Mouse (Mus musculus): ENCODE data around the gene Gm35549. TPM values are rescaled to one million over a fixed set of nuclear protein-coding genes. Genes with fewer than 3 reads are reported as not detected.
"Not testable (repeated sequence)": the region's sequence is repeated elsewhere in the genome, so short reads cannot be mapped to it uniquely, and the experiment has no call there.

Gene Gm35549
- polyA plus RNA-seq, 2 experiments = 0.45 TPM; not detected in 1

DNA sequence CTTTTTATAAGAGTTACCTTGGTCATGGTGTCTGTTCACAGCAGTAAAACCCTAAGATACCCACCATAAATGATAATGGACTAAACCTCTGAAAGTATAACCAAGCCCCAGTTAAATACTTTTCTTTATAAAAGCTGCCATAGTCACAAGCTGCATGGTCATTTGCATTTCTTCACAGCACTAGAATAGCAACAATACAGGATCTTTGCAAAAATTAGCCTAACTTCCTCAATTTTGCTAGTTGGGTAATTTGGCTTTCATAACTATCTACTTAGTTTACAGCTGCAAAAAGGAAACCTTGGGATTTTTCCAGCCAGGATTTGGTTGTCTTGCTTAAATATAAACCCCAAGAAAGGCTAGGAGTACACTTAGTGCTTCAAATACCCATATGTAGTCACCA is 16.9 kb upstream of the Gm35549 start:
- H3K9ac ChIP-seq (ENCODE audit: low read depth, low read length, severe bottlenecking) = no peak overlapping the region
- peaks cover 20% of the 10 kb centered on the region for H3K9me3 ChIP-seq (ENCODE audit: control insufficient read depth, low read length)
- H3K4me3 ChIP-seq (replicated peaks; ENCODE audit: low read length) = no peak overlapping the region
- H3K4me1 ChIP-seq (ENCODE audit: control insufficient read depth, insufficient read depth, low read length) = peaks cover 8% of the 10 kb centered on the region
- peaks cover 65% of the 10 kb centered on the region for H3K36me3 ChIP-seq (ENCODE audit: control insufficient read depth, insufficient read depth, low read length)
- no peak overlapping the region for H3K27ac ChIP-seq (replicated peaks; ENCODE audit: low read depth, low read length)
- DNase-seq (ENCODE audit: low spot score) (no peak), ATAC-seq (ENCODE audit: low FRiP score, low read depth) (no peak)
- H3K4me2 ChIP-seq (replicated peaks; ENCODE audit: low read depth, low read length, severe bottlenecking) = no peak overlapping the region
- no peaks in the 10 kb centered on the region for H3K27me3 ChIP-seq (ENCODE audit: control insufficient read depth, insufficient read depth, low read length)
- TF ChIP-seq POLR2A (IDR thresholded peaks at IDR 0.05; ENCODE audit: borderline replicate concordance, extremely low read depth, insufficient read depth, insufficient read length) = no peak

DNA sequence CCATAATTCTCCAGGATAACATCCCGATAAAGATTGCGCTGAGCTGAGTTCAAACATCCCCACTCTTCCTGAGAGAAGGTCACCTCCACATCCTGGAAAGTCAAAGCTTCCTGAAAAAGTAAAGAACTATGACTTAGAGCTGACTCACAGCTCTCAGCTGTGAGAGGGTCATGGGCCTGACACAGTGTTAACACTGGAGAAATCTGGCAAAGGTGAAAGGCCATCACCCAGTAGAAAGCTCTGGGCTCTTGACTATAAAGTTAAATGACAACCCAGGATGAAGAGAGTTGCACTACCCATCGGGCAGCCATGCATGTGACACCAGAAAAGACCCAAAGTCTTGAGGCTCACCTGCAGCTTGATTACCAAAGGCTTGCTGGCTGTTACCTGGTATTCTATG is 12.9 kb upstream of the Gm35549 start:
- no peak for TF ChIP-seq POLR2A (IDR thresholded peaks at IDR 0.05; ENCODE audit: borderline replicate concordance, extremely low read depth, insufficient read depth, insufficient read length)
- Histone ChIP-seq H3K9me3 (ENCODE audit: control insufficient read depth, low read length) (peaks cover 20% of the 10 kb centered on the region), H3K27ac (replicated peaks; ENCODE audit: low read depth, low read length) (no peak overlapping the region), H3K27me3 (ENCODE audit: control insufficient read depth, insufficient read depth, low read length) (no peaks in the 10 kb centered on the region), H3K9ac (ENCODE audit: low read depth, low read length, severe bottlenecking) (no peak overlapping the region), H3K4me3 (replicated peaks; ENCODE audit: low read length) (no peak overlapping the region), H3K4me1 (ENCODE audit: control insufficient read depth, insufficient read depth, low read length) (no peaks in the 10 kb centered on the region), H3K4me2 (replicated peaks; ENCODE audit: low read depth, low read length, severe bottlenecking) (no peak overlapping the region), H3K36me3 (ENCODE audit: control insufficient read depth, insufficient read depth, low read length) (peaks cover 94% of the 10 kb centered on the region)
- DNase-seq (ENCODE audit: low spot score) (no peak), ATAC-seq (ENCODE audit: low FRiP score, low read depth) (no peak)
- 100% methylated on average over 3 of the region's 3 CpGs for WGBS

DNA sequence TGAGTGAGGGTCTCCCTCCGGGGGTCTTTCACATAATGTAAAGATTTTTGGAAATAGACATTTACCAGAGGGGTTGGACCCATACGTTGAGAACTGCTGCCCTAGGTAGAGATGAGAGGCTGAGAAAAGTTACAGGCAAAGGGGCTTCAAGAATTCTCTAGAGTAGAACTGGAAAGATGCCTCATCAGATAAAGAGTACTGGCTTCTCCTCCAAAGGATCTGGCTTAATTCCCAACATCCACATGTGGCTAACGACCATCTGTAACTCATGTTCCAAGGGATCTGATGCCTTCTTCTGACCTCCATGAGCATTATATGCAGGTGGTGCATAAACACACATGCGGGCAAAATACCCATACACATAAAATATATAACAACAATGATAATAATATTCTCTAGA is 11.8 kb upstream of the Gm35549 start:
- ATAC-seq (ENCODE audit: low FRiP score, low read depth) (no peak), DNase-seq (ENCODE audit: low spot score) (no peak)
- no peak for TF ChIP-seq POLR2A (IDR thresholded peaks at IDR 0.05; ENCODE audit: borderline replicate concordance, extremely low read depth, insufficient read depth, insufficient read length)
- peaks cover 94% of the 10 kb centered on the region for H3K36me3 ChIP-seq (ENCODE audit: control insufficient read depth, insufficient read depth, low read length)
- no peak overlapping the region for H3K4me2 ChIP-seq (replicated peaks; ENCODE audit: low read depth, low read length, severe bottlenecking)
- H3K27ac ChIP-seq (replicated peaks; ENCODE audit: low read depth, low read length) = no peak overlapping the region
- 94% methylated on average over 4 of the region's 4 CpGs for whole genome bisulfite sequencing
- H3K4me1 ChIP-seq (ENCODE audit: control insufficient read depth, insufficient read depth, low read length) = no peaks in the 10 kb centered on the region
- H3K9ac ChIP-seq (ENCODE audit: low read depth, low read length, severe bottlenecking) = no peak overlapping the region
- no peaks in the 10 kb centered on the region for H3K27me3 ChIP-seq (ENCODE audit: control insufficient read depth, insufficient read depth, low read length)
- H3K4me3 ChIP-seq (replicated peaks; ENCODE audit: low read length) = no peak overlapping the region
- peaks cover 10% of the 10 kb centered on the region for H3K9me3 ChIP-seq (ENCODE audit: control insufficient read depth, low read length)

DNA sequence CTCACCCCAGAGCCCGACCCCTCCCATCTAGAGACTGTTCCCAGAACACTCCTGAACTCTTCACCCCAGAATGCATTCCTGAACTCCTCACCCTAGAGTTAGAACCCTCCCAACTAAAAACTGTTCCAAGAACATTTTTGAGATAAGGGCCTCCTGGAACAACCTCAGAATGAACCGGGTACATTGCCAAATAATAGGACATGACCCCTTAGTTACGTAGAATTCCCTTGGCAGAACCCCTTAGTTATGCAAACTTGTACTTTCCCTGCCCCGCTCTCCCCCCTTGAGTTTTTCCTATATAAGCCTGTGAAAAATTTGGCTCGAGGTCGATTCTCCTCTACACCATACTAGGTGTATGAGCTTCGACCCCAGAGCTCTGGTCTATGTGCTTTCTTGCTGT is 11.3 kb upstream of the Gm35549 start:
- not testable (repeated sequence) for H3K27me3 ChIP-seq (ENCODE audit: control insufficient read depth, insufficient read depth, low read length); H3K4me2 ChIP-seq (replicated peaks; ENCODE audit: low read depth, low read length, severe bottlenecking); H3K9me3 ChIP-seq (ENCODE audit: control insufficient read depth, low read length); ATAC-seq (ENCODE audit: low FRiP score, low read depth); H3K4me3 ChIP-seq (replicated peaks; ENCODE audit: low read length); DNase-seq (ENCODE audit: low spot score); H3K4me1 ChIP-seq (ENCODE audit: control insufficient read depth, insufficient read depth, low read length); H3K27ac ChIP-seq (replicated peaks; ENCODE audit: low read depth, low read length); H3K9ac ChIP-seq (ENCODE audit: low read depth, low read length, severe bottlenecking)
- WGBS = 90% methylated on average over 1 of the region's 7 CpGs
- H3K36me3 ChIP-seq (ENCODE audit: control insufficient read depth, insufficient read depth, low read length) = peaks cover 94% of the 10 kb centered on the region

DNA sequence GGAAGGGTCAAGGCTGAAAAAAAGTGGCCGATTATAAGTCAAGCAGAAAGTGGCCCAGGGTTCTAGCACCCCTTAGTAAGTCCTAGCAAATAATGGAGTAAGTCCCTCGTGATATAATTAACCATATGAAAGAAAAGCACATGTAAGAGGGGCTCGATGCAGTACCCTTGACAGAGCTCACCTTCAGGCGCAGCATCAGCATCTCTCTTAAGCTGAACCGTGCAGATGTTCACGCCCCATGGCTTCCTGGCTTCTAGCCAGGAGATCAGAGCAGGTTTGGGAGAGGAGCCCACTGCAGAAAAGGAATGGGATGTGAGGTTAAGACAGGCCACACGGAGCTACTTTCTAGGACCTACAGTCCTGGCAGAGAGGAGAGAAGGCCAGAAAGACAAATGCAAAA is 10.7 kb upstream of the Gm35549 start:
- Histone ChIP-seq H3K27me3 (ENCODE audit: control insufficient read depth, insufficient read depth, low read length) (no peaks in the 10 kb centered on the region), H3K4me3 (replicated peaks; ENCODE audit: low read length) (no peak overlapping the region), H3K36me3 (ENCODE audit: control insufficient read depth, insufficient read depth, low read length) (peaks cover 93% of the 10 kb centered on the region), H3K9me3 (ENCODE audit: control insufficient read depth, low read length) (peaks cover 5% of the 10 kb centered on the region; the same call in 1 of the 2 replicates), H3K4me2 (replicated peaks; ENCODE audit: low read depth, low read length, severe bottlenecking) (no peak overlapping the region), H3K27ac (replicated peaks; ENCODE audit: low read depth, low read length) (no peak overlapping the region), H3K9ac (ENCODE audit: low read depth, low read length, severe bottlenecking) (no peak overlapping the region), H3K4me1 (ENCODE audit: control insufficient read depth, insufficient read depth, low read length) (no peaks in the 10 kb centered on the region)
- DNase-seq (ENCODE audit: low spot score) = no peak
- 98% methylated on average over 7 of the region's 7 CpGs for WGBS
- no peak for TF ChIP-seq POLR2A (IDR thresholded peaks at IDR 0.05; ENCODE audit: borderline replicate concordance, extremely low read depth, insufficient read depth, insufficient read length)
- no peak for ATAC-seq (ENCODE audit: low FRiP score, low read depth)

DNA sequence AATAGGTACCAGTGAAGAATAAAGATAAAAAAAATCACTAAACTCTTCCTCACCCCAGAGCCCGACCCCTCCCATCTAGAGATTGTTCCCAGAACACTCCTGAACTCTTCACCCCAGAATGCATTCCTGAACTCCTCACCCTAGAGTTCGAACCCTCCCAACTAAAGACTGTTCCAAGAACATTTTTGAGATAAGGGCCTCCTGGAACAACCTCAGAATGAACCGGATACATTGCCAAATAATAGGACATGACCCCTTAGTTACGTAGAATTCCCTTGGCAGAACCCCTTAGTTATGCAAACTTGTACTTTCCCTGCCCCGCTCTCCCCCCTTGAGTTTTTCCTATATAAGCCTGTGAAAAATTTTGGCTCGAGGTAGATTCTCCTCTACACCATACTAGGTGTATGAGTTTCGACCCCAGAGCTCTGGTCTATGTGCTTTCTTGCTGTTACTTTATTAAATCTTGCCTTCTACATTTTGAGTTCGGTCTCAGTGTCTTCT is 4.0 kb upstream of the Gm35549 start:
- H3K27ac ChIP-seq (replicated peaks; ENCODE audit: low read depth, low read length); H3K27me3 ChIP-seq (ENCODE audit: control insufficient read depth, insufficient read depth, low read length); ATAC-seq (ENCODE audit: low FRiP score, low read depth); H3K4me1 ChIP-seq (ENCODE audit: control insufficient read depth, insufficient read depth, low read length); H3K9ac ChIP-seq (ENCODE audit: low read depth, low read length, severe bottlenecking); H3K9me3 ChIP-seq (ENCODE audit: control insufficient read depth, low read length); H3K4me2 ChIP-seq (replicated peaks; ENCODE audit: low read depth, low read length, severe bottlenecking); DNase-seq (ENCODE audit: low spot score); H3K4me3 ChIP-seq (replicated peaks; ENCODE audit: low read length): not testable (repeated sequence)
- WGBS = 97% methylated on average over 7 of the region's 8 CpGs
- H3K36me3 ChIP-seq (ENCODE audit: control insufficient read depth, insufficient read depth, low read length) = peaks cover 43% of the 10 kb centered on the region
